Mouse (Mus musculus) liver (tissue): ENCODE measurements around the gene Slc25a48.

Experiments used
- DNase-seq: peaks from one replicate; pipeline ENCODE4 v3.0.0-alpha.2; 2020; ENCODE audit warnings: mixed read lengths

The Slc25a48 gene

DNA sequence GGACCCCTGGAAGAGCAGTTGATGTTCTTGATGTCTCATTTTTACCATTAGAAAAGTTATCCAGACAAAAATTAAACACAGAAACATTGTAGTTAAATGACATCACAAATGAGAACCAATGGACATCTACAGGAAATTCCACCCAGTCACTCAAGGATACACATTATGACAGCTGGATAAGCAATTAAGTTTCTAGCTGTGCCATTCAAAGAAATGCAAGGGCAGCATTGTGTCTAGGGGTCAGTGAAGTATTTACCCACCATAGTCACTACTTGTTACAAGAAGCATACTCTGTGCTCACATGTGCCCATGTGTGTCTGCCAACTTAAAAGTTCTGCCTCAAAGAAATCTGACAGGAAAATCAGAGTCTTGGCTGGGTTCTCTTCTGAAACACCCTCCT lies 75.4 kb downstream of the Slc25a48 start:
- DNase-seq = no peak

DNA sequence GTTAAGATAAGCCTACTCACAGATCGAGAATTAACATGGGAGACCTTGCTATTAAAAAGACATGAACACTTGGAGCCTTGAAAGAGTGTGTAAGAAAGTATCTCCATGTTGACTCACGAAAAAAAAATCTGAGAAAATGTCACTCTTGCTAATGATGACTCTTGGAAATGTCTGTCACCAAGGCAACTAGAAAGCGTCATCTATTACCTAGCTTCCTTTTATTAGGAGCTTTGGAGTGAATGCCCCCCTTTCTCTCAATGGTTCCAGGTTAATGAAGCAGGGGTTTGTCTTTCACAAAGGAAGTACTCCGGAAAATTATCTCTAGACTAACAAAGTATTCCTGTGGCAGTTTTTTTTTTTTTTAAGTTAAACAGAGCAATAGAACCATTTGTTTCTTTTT lies 78.2 kb downstream of the Slc25a48 start:
- no peak for DNase-seq

- DNase-seq = no peak
Measured at GRCm38 (mm10) chr13:56516816-56517215, 78.7 kb downstream of the Slc25a48 start.

DNA sequence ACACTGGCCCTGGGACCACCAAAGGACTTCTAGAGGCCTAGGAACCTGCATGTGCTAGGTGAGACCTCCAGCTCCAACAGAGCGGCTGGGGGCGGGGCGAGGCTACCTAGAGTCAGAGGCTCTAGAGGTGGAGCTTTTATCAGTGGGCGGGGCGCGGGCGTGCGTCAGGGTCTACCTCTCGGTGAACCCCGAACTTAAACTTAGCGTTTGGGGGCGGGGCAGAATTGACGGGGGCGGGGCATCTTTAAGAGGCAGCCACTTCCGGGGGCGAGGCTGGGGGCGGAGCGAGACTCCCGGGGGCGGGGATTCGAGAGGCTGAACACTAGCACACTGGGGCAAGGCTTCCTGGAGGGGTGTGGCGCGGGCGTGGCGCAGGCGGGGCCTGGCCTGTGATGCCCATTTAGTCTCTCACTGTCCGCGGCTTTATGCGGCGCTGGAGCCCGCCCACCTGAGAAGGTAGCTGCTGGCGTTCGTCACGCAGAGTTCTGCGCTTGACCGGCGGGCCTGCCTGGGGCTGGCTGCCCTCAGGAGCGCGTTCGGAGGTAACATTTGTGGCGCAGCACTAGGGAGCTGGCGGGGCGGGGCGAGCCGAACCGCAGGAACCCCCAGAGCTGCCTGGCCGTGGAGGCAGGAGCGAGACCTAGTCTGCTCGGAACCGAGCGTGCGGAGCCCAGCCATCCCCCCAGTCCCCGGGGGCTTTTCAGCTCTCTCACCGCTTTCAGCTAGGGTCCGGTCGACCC lies 84.1 kb downstream of the Slc25a48 start, which contains the start of gene Fbxl21:
Gene Fbxl21, plus strand, starts transcription at position 392 of the 740 bp plus-strand sequence.
- peak; percentile 93 for DNase-seq

- no peak for DNase-seq
Measured at GRCm38 (mm10) chr13:56522821-56523167, 84.6 kb downstream of the Slc25a48 start.
